Mouse (Mus musculus) megakaryocyte, embryonic 14.5 days (primary cell): ENCODE measurements around the gene Nlgn1. TPM values are rescaled to one million over a fixed set of nuclear protein-coding genes. Genes with fewer than 3 reads are reported as not detected.

Experiments used
- H3K27me3 ChIP-seq: replicated peaks from 2 replicates; pipeline ENCODE3; 2012; ENCODE audit warnings: inconsistent platforms
- H3K36me3 ChIP-seq: replicated peaks from 2 replicates; pipeline ENCODE3; 2012; ENCODE audit warnings: low read length, inconsistent platforms, mixed read lengths
- H3K4me1 ChIP-seq: 2 replicates; pipeline ENCODE4 v1.6.1; 2012; ENCODE audit warnings: inconsistent platforms
- H3K4me3 ChIP-seq: replicated peaks from 2 replicates; pipeline ENCODE3; 2012; ENCODE audit warnings: moderate library complexity, mild to moderate bottlenecking, inconsistent platforms
- H3K9me3 ChIP-seq: 2 replicates; pipeline ENCODE4 v1.6.1; 2012; ENCODE audit warnings: inconsistent platforms
- FLI1 ChIP-seq: IDR thresholded peaks from 2 replicates; pipeline ENCODE4 v1.6.1; 2012; ENCODE audit warnings: low read length, inconsistent platforms, mixed read lengths
- GATA1 ChIP-seq: IDR thresholded peaks from 3 replicates; pipeline ENCODE4 v1.6.1; 2012; ENCODE audit warnings: mixed read lengths, low read length, inconsistent platforms, borderline replicate concordance
- polyA plus RNA-seq: library from polyadenylated mRNA; stranded (reverse); fragments of >175 nt; gene quantifications from 2 replicates; pipeline ENCODE4 v1.2.3, GENCODE M21; 2012; ENCODE audit warnings: low replicate concordance; ENCODE audit not compliant: insufficient read depth

The Nlgn1 gene
- polyA plus RNA-seq, 1 experiment: 0.13 TPM

DNA sequence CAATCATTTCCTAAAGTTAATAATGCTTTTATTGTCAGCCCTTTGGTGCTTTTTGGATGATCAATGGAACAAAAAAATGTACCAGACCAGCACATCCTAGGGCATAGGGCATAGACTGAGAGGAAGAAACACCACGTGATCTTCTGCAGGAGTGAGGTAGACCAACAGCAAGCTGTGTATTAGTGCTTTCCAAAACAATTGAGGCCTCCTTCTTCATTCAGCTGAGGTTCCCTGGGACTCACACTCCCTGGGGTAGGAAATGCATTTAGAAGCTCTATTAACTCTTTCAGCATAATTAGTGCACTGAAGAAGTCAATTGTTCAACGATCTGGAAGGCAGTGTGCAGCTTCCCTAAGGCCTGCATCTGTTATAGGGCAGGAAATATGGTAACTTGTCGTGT lies 226.7 kb downstream of the Nlgn1 start:
- TF ChIP-seq FLI1: no peak
- no peak for TF ChIP-seq GATA1
- no peaks in the 10 kb centered on the region for H3K36me3 ChIP-seq
- H3K9me3 ChIP-seq: peaks cover 2% of the 10 kb centered on the region; the same call in 1 of the 2 replicates
- H3K27me3 ChIP-seq: no peaks in the 10 kb centered on the region
- H3K4me1 ChIP-seq: no peaks in the 10 kb centered on the region
- no peak overlapping the region for H3K4me3 ChIP-seq

DNA sequence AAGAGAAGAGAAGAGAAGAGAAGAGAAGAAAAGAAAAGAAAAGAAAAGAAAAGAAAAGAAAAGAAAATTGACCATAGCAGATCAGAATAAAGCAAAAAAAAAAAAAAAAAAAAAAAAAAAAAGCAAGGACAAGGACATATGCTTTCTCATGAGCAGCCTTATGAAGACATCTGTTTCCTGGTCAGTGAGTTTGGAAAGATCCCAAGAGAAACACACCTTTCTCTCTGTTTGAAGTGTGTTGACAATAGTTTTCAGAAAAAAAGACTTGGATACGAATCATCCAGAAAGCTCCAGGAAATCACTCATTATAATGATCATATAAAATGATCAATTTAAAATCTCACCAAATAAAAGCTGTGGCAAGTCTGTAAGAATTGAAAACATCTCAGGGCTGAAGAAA lies 230.0 kb downstream of the Nlgn1 start:
- peaks cover 2% of the 10 kb centered on the region; the same call in 1 of the 2 replicates for H3K9me3 ChIP-seq
- no peak for TF ChIP-seq FLI1
- TF ChIP-seq GATA1: no peak
- H3K4me1 ChIP-seq: no peaks in the 10 kb centered on the region
- H3K36me3 ChIP-seq: no peaks in the 10 kb centered on the region
- no peak overlapping the region for H3K4me3 ChIP-seq
- H3K27me3 ChIP-seq: no peaks in the 10 kb centered on the region

DNA sequence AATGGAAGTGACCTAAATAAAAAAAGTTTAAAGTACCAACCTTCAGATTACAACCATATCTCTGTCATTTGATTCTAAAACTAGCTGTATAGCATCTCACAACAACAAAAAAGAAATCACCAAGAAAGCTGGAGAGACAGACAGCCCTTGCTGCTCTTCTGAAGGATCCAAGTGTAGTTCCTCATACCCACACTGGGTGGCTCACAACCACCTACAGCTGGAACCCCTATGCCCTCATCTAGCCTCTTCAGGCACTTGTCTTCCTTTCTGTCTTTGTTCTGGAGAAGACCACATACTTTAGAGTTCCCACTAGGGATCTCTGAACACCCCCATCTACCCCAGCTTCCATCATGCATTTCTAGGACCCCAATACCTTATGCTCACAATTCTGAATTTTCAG lies 236.7 kb downstream of the Nlgn1 start:
- Histone ChIP-seq H3K9me3 (no peaks in the 10 kb centered on the region), H3K4me1 (no peaks in the 10 kb centered on the region), H3K27me3 (no peaks in the 10 kb centered on the region), H3K4me3 (no peak overlapping the region), H3K36me3 (no peaks in the 10 kb centered on the region)
- TF ChIP-seq FLI1: no peak
- no peak for TF ChIP-seq GATA1

DNA sequence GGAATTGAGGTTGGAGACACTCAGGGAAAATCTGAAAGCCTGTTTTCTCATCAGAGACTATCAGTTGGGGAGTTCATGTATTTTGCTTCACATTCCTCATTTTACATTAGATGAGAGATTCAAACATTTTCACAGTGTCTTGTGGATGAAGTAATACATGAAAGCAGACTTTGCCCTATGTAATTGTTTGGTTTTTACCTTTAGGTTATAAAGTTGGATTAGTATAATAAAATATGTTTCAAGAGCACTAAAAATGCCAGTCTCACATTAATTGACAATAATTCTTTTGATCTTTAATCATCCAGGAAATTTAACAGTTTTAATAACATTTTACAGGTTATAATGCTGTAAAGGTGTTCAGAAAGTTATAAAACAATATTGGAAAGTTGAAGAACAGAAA lies 262.9 kb downstream of the Nlgn1 start:
- TF ChIP-seq GATA1 (no peak), FLI1 (no peak)
- no peaks in the 10 kb centered on the region for H3K9me3 ChIP-seq
- no peaks in the 10 kb centered on the region for H3K4me1 ChIP-seq
- no peaks in the 10 kb centered on the region for H3K36me3 ChIP-seq
- no peak overlapping the region for H3K4me3 ChIP-seq
- H3K27me3 ChIP-seq: no peaks in the 10 kb centered on the region

DNA sequence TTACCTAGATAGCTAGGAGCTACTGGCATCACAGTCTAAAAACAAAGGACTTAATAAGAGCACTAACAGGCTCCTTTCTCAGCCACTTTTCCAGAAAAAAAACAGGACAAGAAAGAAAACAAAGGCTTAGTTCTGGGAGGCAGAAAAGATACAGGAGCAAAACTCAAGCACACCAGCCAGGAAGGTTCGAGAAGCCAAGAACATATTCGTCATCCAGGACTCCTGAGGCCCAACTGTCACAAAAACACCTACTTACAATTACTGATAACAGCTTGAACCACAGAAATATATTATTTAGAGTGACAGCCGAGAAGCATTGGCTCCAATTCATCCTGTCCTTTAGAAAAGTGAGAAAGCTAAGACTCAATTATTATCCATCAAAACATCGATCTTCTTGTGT lies 281.5 kb downstream of the Nlgn1 start:
- Histone ChIP-seq H3K4me3 (no peak overlapping the region), H3K4me1 (no peaks in the 10 kb centered on the region), H3K9me3 (0 out of 2 replicates have a peak, but pooled peaks cover 3% of the 10 kb centered on the region), H3K36me3 (no peaks in the 10 kb centered on the region), H3K27me3 (no peaks in the 10 kb centered on the region)
- TF ChIP-seq GATA1 (no peak), FLI1 (no peak)

DNA sequence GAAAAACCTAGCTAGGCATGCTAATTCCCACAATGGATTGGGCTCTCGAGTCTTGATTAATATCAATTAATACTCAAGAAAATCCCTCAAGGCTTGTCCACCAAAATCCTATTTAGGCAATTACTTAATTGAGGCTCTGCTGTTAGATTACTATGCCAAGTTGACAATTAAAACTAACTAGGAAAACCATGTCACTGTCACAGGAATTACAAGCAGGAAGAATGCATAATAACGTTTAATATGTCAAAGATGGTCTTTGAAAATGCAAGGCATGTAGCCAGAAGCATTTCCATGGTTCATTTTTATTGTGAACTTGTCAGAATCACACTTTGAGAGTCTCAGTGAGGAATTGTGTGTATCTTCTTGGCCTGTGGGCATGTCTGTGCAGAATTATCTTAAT lies 289.3 kb downstream of the Nlgn1 start:
- H3K27me3 ChIP-seq: no peaks in the 10 kb centered on the region
- H3K9me3 ChIP-seq: 0 out of 2 replicates have a peak, but pooled peaks cover 3% of the 10 kb centered on the region
- no peaks in the 10 kb centered on the region for H3K4me1 ChIP-seq
- no peaks in the 10 kb centered on the region for H3K36me3 ChIP-seq
- no peak for TF ChIP-seq FLI1
- TF ChIP-seq GATA1: no peak
- no peak overlapping the region for H3K4me3 ChIP-seq

DNA sequence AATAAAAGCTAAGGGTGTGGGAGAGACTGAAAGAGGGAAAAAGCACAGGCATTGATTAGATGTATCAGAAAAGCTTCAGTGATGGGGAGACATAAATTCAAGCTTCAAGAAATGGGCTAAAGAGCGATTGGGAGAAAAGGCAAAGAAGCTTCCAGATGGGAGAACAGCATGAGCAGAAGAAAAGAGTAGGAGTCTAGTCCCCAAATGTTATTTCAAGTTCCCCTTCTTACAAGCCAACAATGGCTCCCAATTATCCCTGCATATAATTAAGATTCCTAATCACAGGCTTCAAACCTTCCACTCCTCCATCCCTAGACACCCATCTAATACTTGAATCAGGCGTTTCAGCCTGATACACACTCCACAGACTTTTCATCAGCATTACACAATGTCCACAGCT lies 292.6 kb downstream of the Nlgn1 start:
- TF ChIP-seq GATA1 (no peak), FLI1 (no peak)
- Histone ChIP-seq H3K4me1 (no peaks in the 10 kb centered on the region), H3K27me3 (no peaks in the 10 kb centered on the region), H3K36me3 (no peaks in the 10 kb centered on the region), H3K9me3 (no peaks in the 10 kb centered on the region), H3K4me3 (no peak overlapping the region)

DNA sequence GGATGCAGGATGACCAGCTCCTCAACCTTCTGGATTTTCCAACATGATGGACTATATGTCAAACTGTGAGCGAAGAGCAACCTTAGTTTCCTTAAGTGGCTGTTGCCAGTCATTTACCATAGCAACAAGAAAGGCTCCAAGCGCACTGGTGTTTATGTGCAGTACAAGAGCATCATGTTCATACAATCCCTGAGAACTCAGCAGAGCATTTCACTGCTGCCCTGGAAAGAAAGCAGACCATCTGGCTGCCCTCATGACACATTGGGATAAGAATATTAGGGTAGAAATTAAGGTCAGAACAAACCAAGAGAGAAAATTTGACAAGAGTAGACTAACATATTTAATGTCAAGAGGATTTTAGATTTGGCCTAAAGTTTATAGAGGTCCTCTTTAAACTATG lies 306.2 kb downstream of the Nlgn1 start:
- TF ChIP-seq FLI1 (no peak), GATA1 (no peak)
- H3K9me3 ChIP-seq: no peaks in the 10 kb centered on the region
- H3K4me3 ChIP-seq: no peak overlapping the region
- no peaks in the 10 kb centered on the region for H3K36me3 ChIP-seq
- no peaks in the 10 kb centered on the region for H3K4me1 ChIP-seq
- H3K27me3 ChIP-seq: no peaks in the 10 kb centered on the region

DNA sequence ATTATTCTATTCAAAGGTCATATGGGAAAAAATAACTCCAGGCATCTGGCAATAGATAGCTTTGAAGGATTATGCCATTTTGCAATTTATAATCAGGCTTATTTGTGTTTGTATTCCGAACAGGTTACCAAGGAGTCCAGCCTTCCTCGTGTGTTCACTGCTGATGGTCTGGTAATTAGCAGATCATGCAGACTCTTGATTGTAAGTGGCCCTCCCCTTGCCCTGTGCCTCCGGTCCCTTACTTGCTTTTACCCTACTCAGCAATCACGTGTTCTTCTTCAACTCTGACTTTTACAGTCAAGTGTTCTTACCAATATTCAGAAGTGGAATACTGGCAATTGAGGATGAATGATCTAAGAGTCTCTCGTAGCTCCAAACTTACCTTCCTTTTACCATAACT lies 309.0 kb downstream of the Nlgn1 start:
- H3K4me1 ChIP-seq: no peaks in the 10 kb centered on the region
- H3K27me3 ChIP-seq: no peaks in the 10 kb centered on the region
- H3K9me3 ChIP-seq: no peaks in the 10 kb centered on the region
- TF ChIP-seq FLI1 (no peak), GATA1 (no peak)
- no peaks in the 10 kb centered on the region for H3K36me3 ChIP-seq
- no peak overlapping the region for H3K4me3 ChIP-seq

DNA sequence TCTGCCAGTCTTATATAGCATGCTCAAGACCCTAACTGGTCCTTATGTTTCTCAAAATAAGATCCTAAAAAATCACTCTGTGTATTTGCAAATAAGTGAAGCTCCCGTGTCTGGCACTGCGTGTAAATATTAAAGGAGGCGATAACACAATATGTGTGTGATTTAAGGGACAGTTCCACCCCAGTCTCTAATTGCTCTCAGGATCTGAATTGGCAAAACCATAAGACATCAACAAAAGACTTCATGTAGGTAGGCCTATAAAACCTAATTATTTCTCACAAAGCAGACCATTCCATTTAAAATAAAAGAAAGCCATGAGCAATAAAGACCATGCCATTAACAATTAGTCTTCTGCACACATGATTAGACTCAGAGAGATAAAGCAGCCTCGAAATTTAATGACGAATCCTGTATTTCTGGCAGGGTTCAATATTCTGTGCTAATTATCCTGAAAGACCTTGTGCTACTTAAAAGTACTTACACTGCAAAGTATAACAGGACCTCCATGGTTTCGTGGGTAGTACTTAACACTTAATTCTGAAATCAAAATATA lies 310.6 kb downstream of the Nlgn1 start:
- TF ChIP-seq FLI1 (no peak), GATA1 (no peak)
- H3K27me3 ChIP-seq: no peaks in the 10 kb centered on the region
- H3K9me3 ChIP-seq: no peaks in the 10 kb centered on the region
- no peak overlapping the region for H3K4me3 ChIP-seq
- no peaks in the 10 kb centered on the region for H3K36me3 ChIP-seq
- H3K4me1 ChIP-seq: no peaks in the 10 kb centered on the region

DNA sequence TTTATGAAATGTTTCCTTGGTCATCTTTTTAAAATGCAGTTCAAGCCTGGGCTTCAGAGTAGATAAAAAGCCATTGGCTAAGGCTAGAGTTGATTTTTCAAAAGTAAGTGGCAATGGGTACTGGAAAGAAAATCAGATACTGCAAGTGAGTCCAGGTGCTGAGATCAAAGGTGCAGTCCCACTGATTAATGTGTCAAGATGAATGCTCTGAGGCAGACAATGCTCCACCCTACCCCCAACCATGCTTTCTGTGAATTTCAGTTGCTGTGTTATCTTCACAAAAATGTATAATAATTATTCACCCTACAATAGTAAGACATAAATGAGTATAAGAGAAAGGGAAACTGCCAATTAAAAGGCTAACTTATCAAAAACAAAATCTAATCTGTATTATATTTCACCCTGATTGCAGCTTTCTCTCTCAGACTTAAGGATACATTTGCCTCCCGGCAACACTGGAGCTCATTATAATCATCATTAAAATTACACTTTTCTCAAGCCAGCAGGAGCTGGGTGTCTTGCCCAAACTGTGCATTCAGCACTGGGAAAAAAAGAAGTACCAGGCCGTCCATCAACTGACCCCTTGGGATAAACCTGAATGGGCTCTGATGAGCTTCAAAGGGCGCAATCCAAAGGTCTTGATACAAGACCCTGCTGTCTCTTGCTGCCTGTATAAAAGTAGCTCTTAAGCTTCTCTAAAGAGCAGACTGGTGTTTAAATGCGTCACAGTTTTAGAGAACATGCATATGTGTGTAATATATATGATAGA lies 320.8 kb downstream of the Nlgn1 start:
- Histone ChIP-seq H3K4me1 (no peaks in the 10 kb centered on the region), H3K4me3 (no peak overlapping the region), H3K9me3 (peaks cover 3% of the 10 kb centered on the region; the same call in 1 of the 2 replicates), H3K27me3 (no peaks in the 10 kb centered on the region), H3K36me3 (no peaks in the 10 kb centered on the region)
- TF ChIP-seq FLI1 (no peak), GATA1 (no peak)
